Mouse (Mus musculus) thymus, adult 2 months (tissue): ENCODE results near the gene Rimklb.

ENCODE experiments used
- CTCF ChIP-seq: fragments of 200-500 bp; IDR thresholded peaks from 2 replicates; pipeline ENCODE4 v1.5.1; 2012; ENCODE audit warnings: mild to moderate bottlenecking, control low read depth, low read length, moderate library complexity, borderline replicate concordance; ENCODE audit not compliant: control insufficient read depth, poor library complexity, insufficient read depth; ENCODE audit errors: extremely low read depth
- POLR2A ChIP-seq: fragments of 200-500 bp; IDR thresholded peaks from 2 replicates; pipeline ENCODE4 v1.6.1; 2012; ENCODE audit warnings: mild to moderate bottlenecking, low read length, control low read depth, moderate library complexity; ENCODE audit not compliant: control insufficient read depth, poor library complexity, insufficient read depth; ENCODE audit errors: extremely low read depth

DNA sequence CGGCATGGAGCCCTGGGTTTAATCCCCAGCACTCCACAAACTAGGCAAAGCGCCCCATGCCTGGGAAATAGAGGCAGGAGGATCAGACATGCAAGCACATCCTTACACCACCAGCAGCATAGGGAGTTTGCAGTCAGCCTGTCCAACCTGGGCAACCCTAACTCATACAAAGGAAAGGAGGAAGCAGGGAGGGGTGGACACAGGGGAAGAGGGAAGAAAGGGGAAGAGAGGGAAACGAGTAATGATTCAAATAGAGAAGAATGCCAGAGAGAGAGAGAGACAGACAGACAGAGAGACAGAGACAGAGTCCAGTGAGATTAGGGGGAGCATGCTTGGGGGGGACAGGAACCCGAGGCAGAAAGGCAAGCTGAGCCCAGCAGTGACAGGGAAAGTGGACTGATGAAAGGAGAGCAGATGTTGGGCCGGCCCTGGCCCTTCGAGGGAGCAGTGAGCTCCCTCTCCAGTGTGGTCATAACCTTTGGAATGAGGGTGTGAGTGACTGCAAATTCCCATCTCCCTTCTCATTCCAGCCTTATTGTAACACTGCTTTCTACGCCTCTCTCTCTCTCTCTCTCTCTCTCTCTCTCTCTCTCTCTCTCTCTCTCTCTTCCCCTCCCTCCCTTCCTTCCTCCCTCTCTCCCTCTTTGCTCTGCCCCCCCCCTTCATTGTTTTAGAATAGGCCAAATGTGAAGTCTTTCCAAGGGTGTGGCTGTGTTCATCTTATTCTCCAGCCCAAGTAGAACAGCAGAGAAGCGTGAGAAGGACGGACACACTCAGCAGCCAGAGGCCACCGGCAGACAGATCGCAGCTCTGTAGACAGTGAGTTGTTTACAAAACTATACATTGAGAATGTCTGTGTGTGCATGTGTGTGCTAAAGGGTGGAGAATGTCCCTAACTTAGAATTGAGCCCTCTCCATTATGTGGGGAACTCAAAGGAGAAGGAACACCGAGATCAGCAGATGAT lies 14.6 kb upstream of the Rimklb start:
- TF ChIP-seq CTCF (no peak), POLR2A (no peak)
